Mouse (Mus musculus) liver, embryonic 11.5 days (tissue): ENCODE measurements at regions not wholly inside any gene's neighbourhood (a gene's known extent, or its start where the extent isn't known, plus 50 kb on each side); places are given as distances from the start of the nearest gene placed in this dataset.

Experiments
- ATAC-seq: fragments of 200-750 bp; cut with Nextera tagmentation; replicated peaks from 2 replicates; pipeline ENCODE4 v1.8.0; 2017; ENCODE audit warnings: moderate number of reproducible peaks, mild to moderate bottlenecking, moderate TSS enrichment, moderate library complexity; ENCODE audit not compliant: low FRiP score
- DNase-seq: peaks from one replicate; pipeline ENCODE4 v3.0.0-alpha.2; 2017; ENCODE audit warnings: low spot score
- H3K27ac ChIP-seq: fragments of 300-500 bp; sonication (generic); 2 replicates; pipeline ENCODE4 v1.5.1; 2014; ENCODE audit warnings: mild to moderate bottlenecking, low read depth, low read length, control low read depth
- H3K27me3 ChIP-seq: fragments of 300-500 bp; sonication (generic); replicated peaks from 2 replicates; pipeline ENCODE4 v1.6.1; 2014; ENCODE audit warnings: low read length, mixed read lengths; ENCODE audit not compliant: control insufficient read depth, insufficient read depth
- H3K36me3 ChIP-seq: fragments of 300-500 bp; sonication (generic); 2 replicates; pipeline ENCODE4 v1.6.1; 2014; ENCODE audit warnings: mild to moderate bottlenecking, low read length, moderate library complexity, mixed read lengths; ENCODE audit not compliant: control insufficient read depth, insufficient read depth
- H3K4me1 ChIP-seq: fragments of 300-500 bp; sonication (generic); replicated peaks from 2 replicates; pipeline ENCODE4 v1.6.1; 2014; ENCODE audit warnings: low read length, mixed read lengths; ENCODE audit not compliant: control insufficient read depth, insufficient read depth
- H3K4me2 ChIP-seq: fragments of 300-500 bp; sonication (generic); 2 replicates; pipeline ENCODE4 v1.6.1; 2014; ENCODE audit warnings: mild to moderate bottlenecking, control low read depth, moderate library complexity
- H3K4me3 ChIP-seq: fragments of 300-500 bp; sonication (generic); 2 replicates; pipeline ENCODE4 v1.5.1; 2014; ENCODE audit warnings: low read depth, low read length, control low read depth
- H3K9ac ChIP-seq: fragments of 300-500 bp; sonication (generic); 2 replicates; pipeline ENCODE4 v1.6.1; 2014; ENCODE audit warnings: low read depth, low read length, control low read depth
- H3K9me3 ChIP-seq: fragments of 300-500 bp; sonication (generic); 2 replicates; pipeline ENCODE4 v1.6.1; 2016; ENCODE audit warnings: low read length, inconsistent platforms, mixed read lengths; ENCODE audit not compliant: control insufficient read depth
- WGBS: fragments of 180-500 bp; shearing (Covaris S2); extraction: QIAGEN DNeasy Blood & Tissue Kit; methylation state at CpG from one replicate; pipeline ENCODE4 v1.1.7; 2014; 5-methylcytosine and 5-hydroxymethylcytosine counted together

GRCm38 (mm10) chr2:57496315-57496954 is 259.0 kb downstream of the Gpd2 start:
- no peak overlapping the region for H3K4me2 ChIP-seq
- ATAC-seq (no peak), DNase-seq (no peak)
- no peaks in the 10 kb centered on the region for H3K9me3 ChIP-seq
- no peak overlapping the region for H3K9ac ChIP-seq
- no peaks in the 10 kb centered on the region for H3K27me3 ChIP-seq
- no peaks in the 10 kb centered on the region for H3K4me1 ChIP-seq
- no peak overlapping the region for H3K4me3 ChIP-seq
- H3K36me3 ChIP-seq: no peaks in the 10 kb centered on the region
- H3K27ac ChIP-seq: no peak overlapping the region
- 42% methylated on average over 2 of the region's 2 CpGs for WGBS

- Histone ChIP-seq H3K4me1 (no peaks in the 10 kb centered on the region), H3K9ac (no peak overlapping the region), H3K4me2 (no peak overlapping the region), H3K27me3 (no peaks in the 10 kb centered on the region), H3K4me3 (no peak overlapping the region), H3K9me3 (no peaks in the 10 kb centered on the region), H3K27ac (no peak overlapping the region), H3K36me3 (no peaks in the 10 kb centered on the region)
- 50% methylated on average over 1 of the region's 1 CpGs for WGBS
- ATAC-seq (no peak), DNase-seq (no peak)
Measured at GRCm38 (mm10) chr2:57497933-57498332, 260.5 kb downstream of the Gpd2 start.

GRCm38 (mm10) chr2:57504678-57505077 is 267.2 kb downstream of the Gpd2 start:
- H3K27ac ChIP-seq: no peak overlapping the region
- no peak overlapping the region for H3K4me2 ChIP-seq
- no peaks in the 10 kb centered on the region for H3K36me3 ChIP-seq
- H3K9me3 ChIP-seq: no peaks in the 10 kb centered on the region
- H3K9ac ChIP-seq: no peak overlapping the region
- 61% methylated on average over 2 of the region's 2 CpGs for WGBS
- H3K27me3 ChIP-seq: no peaks in the 10 kb centered on the region
- DNase-seq (no peak), ATAC-seq (no peak)
- no peaks in the 10 kb centered on the region for H3K4me1 ChIP-seq
- H3K4me3 ChIP-seq: no peak overlapping the region

GRCm38 (mm10) chr2:57522465-57522864 is 285.0 kb downstream of the Gpd2 start:
- H3K27me3 ChIP-seq: no peaks in the 10 kb centered on the region
- H3K36me3 ChIP-seq: no peaks in the 10 kb centered on the region
- H3K9me3 ChIP-seq: no peaks in the 10 kb centered on the region
- no peak overlapping the region for H3K4me3 ChIP-seq
- no peak overlapping the region for H3K27ac ChIP-seq
- 87% methylated on average over 3 of the region's 3 CpGs for WGBS
- no peak overlapping the region for H3K9ac ChIP-seq
- ATAC-seq (no peak), DNase-seq (no peak)
- H3K4me2 ChIP-seq: no peak overlapping the region
- H3K4me1 ChIP-seq: no peaks in the 10 kb centered on the region

GRCm38 (mm10) chr2:57522983-57523382 is 285.5 kb downstream of the Gpd2 start:
- no peak overlapping the region for H3K27ac ChIP-seq
- H3K9me3 ChIP-seq: no peaks in the 10 kb centered on the region
- DNase-seq: no peak
- no peak for ATAC-seq
- no peak overlapping the region for H3K4me3 ChIP-seq
- no peak overlapping the region for H3K9ac ChIP-seq
- 77% methylated on average over 8 of the region's 8 CpGs for WGBS
- no peaks in the 10 kb centered on the region for H3K36me3 ChIP-seq
- H3K4me2 ChIP-seq: no peak overlapping the region
- no peaks in the 10 kb centered on the region for H3K27me3 ChIP-seq
- no peaks in the 10 kb centered on the region for H3K4me1 ChIP-seq

GRCm38 (mm10) chr2:57527966-57528365 is 290.5 kb downstream of the Gpd2 start:
- Histone ChIP-seq H3K36me3 (no peaks in the 10 kb centered on the region), H3K4me3 (no peak overlapping the region), H3K4me2 (no peak overlapping the region), H3K4me1 (no peaks in the 10 kb centered on the region), H3K27me3 (no peaks in the 10 kb centered on the region), H3K27ac (no peak overlapping the region), H3K9ac (no peak overlapping the region), H3K9me3 (no peaks in the 10 kb centered on the region)
- ATAC-seq (no peak), DNase-seq (no peak)
- 66% methylated on average over 2 of the region's 2 CpGs for whole genome bisulfite sequencing

GRCm38 (mm10) chr2:57539842-57540241 is 302.4 kb downstream of the Gpd2 start:
- DNase-seq (no peak), ATAC-seq (no peak)
- Histone ChIP-seq H3K9ac (no peak overlapping the region), H3K36me3 (no peaks in the 10 kb centered on the region), H3K27ac (no peak overlapping the region), H3K4me1 (no peaks in the 10 kb centered on the region), H3K4me3 (no peak overlapping the region), H3K27me3 (no peaks in the 10 kb centered on the region), H3K4me2 (no peak overlapping the region), H3K9me3 (no peaks in the 10 kb centered on the region)
- 83% methylated on average over 3 of the region's 3 CpGs for WGBS

GRCm38 (mm10) chr2:57565258-57565657 is 327.8 kb downstream of the Gpd2 start:
- DNase-seq: no peak
- no peaks in the 10 kb centered on the region for H3K36me3 ChIP-seq
- no peaks in the 10 kb centered on the region for H3K9me3 ChIP-seq
- no peaks in the 10 kb centered on the region for H3K4me1 ChIP-seq
- H3K27ac ChIP-seq: no peak overlapping the region
- no peak overlapping the region for H3K9ac ChIP-seq
- no peak for ATAC-seq
- H3K27me3 ChIP-seq: no peaks in the 10 kb centered on the region
- H3K4me2 ChIP-seq: no peak overlapping the region
- 87% methylated on average over 4 of the region's 4 CpGs for WGBS
- H3K4me3 ChIP-seq: no peak overlapping the region

- no peak for DNase-seq
- Histone ChIP-seq H3K27ac (no peak overlapping the region), H3K36me3 (no peaks in the 10 kb centered on the region), H3K4me2 (no peak overlapping the region), H3K27me3 (no peaks in the 10 kb centered on the region), H3K9me3 (no peaks in the 10 kb centered on the region), H3K4me1 (no peaks in the 10 kb centered on the region), H3K9ac (no peak overlapping the region), H3K4me3 (no peak overlapping the region)
- 75% methylated on average over 4 of the region's 4 CpGs for WGBS
- no peak for ATAC-seq
Measured at GRCm38 (mm10) chr2:57566103-57566502, 328.7 kb downstream of the Gpd2 start.
